9 mouse cellular contexts compared by ENCODE assay signal in the genomic region with DNA sequence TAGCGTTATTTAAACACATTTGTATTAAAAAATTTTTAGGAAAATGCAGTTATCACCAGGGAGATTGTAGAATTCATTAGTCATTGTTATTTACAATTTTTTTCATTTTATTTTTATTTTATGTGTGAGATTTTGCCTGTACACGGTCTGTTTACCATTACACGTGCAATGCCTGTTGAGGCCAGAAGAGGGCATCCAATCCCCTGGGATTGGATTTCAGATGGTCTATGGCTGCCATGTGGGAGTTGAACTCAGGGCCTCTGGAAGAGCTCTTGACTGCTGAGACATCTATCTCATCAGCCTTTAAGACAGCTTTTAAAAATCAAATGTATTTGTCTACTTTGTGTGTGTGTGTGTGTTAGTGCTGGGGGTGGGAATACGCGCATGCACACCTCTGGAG. TPM values are rescaled to one million over a fixed set of nuclear protein-coding genes. Genes with fewer than 3 reads are reported as not detected.
A peak's percentile ranks its signal among the peaks of the same experiment; 100 is the strongest.
DNase-seq lines count a peak whose midpoint lies in the region; ATAC-seq and TF ChIP-seq lines count a peak whose summit lies in the region.
"Had no signal": no experiment of that assay in that cellular context is flagged by ENCODE, and none has a peak within 500 bp of the region (broad histone marks: within the 10 kb centered on the region; RNA-seq: fewer than 3 reads in every experiment).

No protein-coding gene starts in this region.

- TF ChIP-seq RAD21 in MEL (IDR thresholded peaks at IDR 0.05; ENCODE audit: low read depth, low read length): peak; percentile 70

- no peak for TF ChIP-seq POLR2A in MEL (IDR thresholded peaks at IDR 0.05; ENCODE audit: control insufficient read depth in 1 of 2, insufficient read depth in 1 of 2, low read depth in 1 of 2, low read length in 2 of 2, poor library complexity in 1 of 2)

- no peak overlapping the region for H3K4me2 ChIP-seq in liver, embryonic 13.5 days
- H3K4me2 ChIP-seq: lung, embryonic 15.5 days had no signal

- H3K27ac ChIP-seq in MEL (ENCODE audit: control insufficient read depth, low read depth, low read length): no peak overlapping the region
- no peak overlapping the region for H3K27ac ChIP-seq in liver, embryonic 13.5 days
- H3K27ac ChIP-seq: lung, embryonic 15.5 days had no signal

- intact Hi-C loops in left cerebral cortex, postnatal 14 days (cut with DNase I): loop anchor here (10.0 kb wide), 1 partner anchor 668 kb away; no protein-coding TSS in a partner anchor

- TF ChIP-seq CTCF in MEL (IDR thresholded peaks at IDR 0.05 in 2 of 3, conservative IDR thresholded peaks at IDR 0.05 in 1 of 3; ENCODE audit: control insufficient read depth in 1 of 3, insufficient read depth in 1 of 3, low read depth in 2 of 3, low read length in 3 of 3, poor library complexity in 1 of 3, severe bottlenecking in 1 of 3): peak; percentile 63 to 71 (median 64)

- H3K79me2 ChIP-seq in MEL (ENCODE audit: control insufficient read depth, insufficient read depth, low read length, poor library complexity): no peaks in the 10 kb centered on the region; the same call in 1 of the 2 replicates

- H3K36me3 ChIP-seq in MEL (ENCODE audit: control insufficient read depth in 1 of 2, insufficient read depth in 2 of 2, low read length in 2 of 2): peaks cover 0 to 4% of the 10 kb centered on the region in 2 experiments; a peak in 2 of 4 replicates
- H3K36me3 ChIP-seq in liver, embryonic 13.5 days: peaks cover 9% of the 10 kb centered on the region

- ATAC-seq in liver, embryonic 13.5 days (ENCODE audit: low read depth): no peak

- H3K4me3 ChIP-seq in MEL (ENCODE audit: control insufficient read depth in 1 of 2, insufficient read depth in 1 of 2, low read depth in 2 of 2, low read length in 2 of 2): no peak overlapping the region
- H3K4me3 ChIP-seq in liver, embryonic 13.5 days (replicated peaks): no peak overlapping the region
- H3K4me3 ChIP-seq: lung, embryonic 15.5 days had no signal

- H3K9ac ChIP-seq in MEL (ENCODE audit: control insufficient read depth, low read depth, low read length, poor library complexity, severe bottlenecking): no peak overlapping the region
- no peak overlapping the region for H3K9ac ChIP-seq in liver, embryonic 13.5 days
- H3K9ac ChIP-seq: lung, embryonic 15.5 days had no signal

- DNase-seq in cerebellum, postnatal 14 days: peak; percentile 22 to 31
- DNase-seq in cerebellum, postnatal 4 days (ENCODE audit: low spot score in 2 of 2): no peak
- peak; percentile 52 for DNase-seq in left cerebral cortex, postnatal 14 days (ENCODE audit: low spot score in 2 of 2)
- DNase-seq in left cerebral cortex, adult 9 months (ENCODE audit: low spot score in 2 of 2): no peak
- peak; percentile 68 for DNase-seq in MEL (ENCODE audit: low read depth, low spot score)
- DNase-seq in liver, embryonic 13.5 days: peak; percentile 15
- no peak for DNase-seq in ovary, postnatal 10 days (ENCODE audit: low spot score)
- no peak for DNase-seq in ovary, postnatal 36 days (ENCODE audit: low spot score)

- no peak for TF ChIP-seq EP300 in MEL (IDR thresholded peaks at IDR 0.05; ENCODE audit: low read depth in 1 of 2, low read length in 2 of 2)

- H3K9me3 ChIP-seq in MEL (replicated peaks; ENCODE audit: insufficient read depth, low read length): no peaks in the 10 kb centered on the region
- H3K9me3 ChIP-seq in liver, embryonic 13.5 days (replicated peaks): no peaks in the 10 kb centered on the region
- H3K9me3 ChIP-seq: lung, embryonic 15.5 days had no signal

- no peaks in the 10 kb centered on the region for H3K27me3 ChIP-seq in MEL (ENCODE audit: control insufficient read depth in 1 of 2, insufficient read depth in 2 of 2, low read length in 2 of 2)
- H3K27me3 ChIP-seq in liver, embryonic 13.5 days: no peaks in the 10 kb centered on the region
- H3K27me3 ChIP-seq: lung, embryonic 15.5 days had no signal

- 50% methylated on average over 5 of the region's 5 CpGs for WGBS in liver, embryonic 13.5 days (ENCODE audit: insufficient replicate concordance)

- no peaks in the 10 kb centered on the region for H3K4me1 ChIP-seq in MEL (ENCODE audit: control insufficient read depth in 1 of 2, insufficient read depth in 2 of 2, low read length in 2 of 2)
- peaks cover 17% of the 10 kb centered on the region for H3K4me1 ChIP-seq in liver, embryonic 13.5 days (replicated peaks)

TF ChIP-seq in MEL, 35 proteins besides CTCF, POLR2A, EP300 and RAD21:
- TF ChIP-seq MXI1 (IDR thresholded peaks at IDR 0.05; ENCODE audit: low read depth, low read length) (0 out of 2 replicates have a peak, but pooled peaks have one; percentile 26), MYC (IDR thresholded peaks at IDR 0.05; ENCODE audit: low read depth, low read length) (peak; percentile 90), TCF12 (IDR thresholded peaks at IDR 0.05; ENCODE audit: low read depth, low read length) (no peak), USF2 (IDR thresholded peaks at IDR 0.05; ENCODE audit: borderline replicate concordance in 1 of 2, insufficient read depth in 1 of 2, low read depth in 1 of 2, low read length in 2 of 2) (no peak), JUND (IDR thresholded peaks at IDR 0.05; ENCODE audit: low read depth, low read length) (no peak), TBP (IDR thresholded peaks at IDR 0.05; ENCODE audit: low read depth, low read length) (no peak), E2F4 (IDR thresholded peaks at IDR 0.05; ENCODE audit: borderline replicate concordance, low read depth, low read length) (no peak), USF1 (IDR thresholded peaks at IDR 0.05; ENCODE audit: low read depth, low read length) (no peak), SMC3 (IDR thresholded peaks at IDR 0.05; ENCODE audit: low read depth, low read length) (peak; percentile 65), ZC3H11A (IDR thresholded peaks at IDR 0.05; ENCODE audit: low read depth, low read length) (peak; percentile 49), POLR2AphosphoS5 (IDR thresholded peaks at IDR 0.05; ENCODE audit: borderline replicate concordance, low read depth, low read length) (no peak), MAX (IDR thresholded peaks at IDR 0.05; ENCODE audit: low read length) (peak; percentile 70; the same call in 1 of the 2 replicates), MYB (IDR thresholded peaks at IDR 0.05; ENCODE audit: low read depth, low read length) (no peak)

RNA-seq across cellular contexts. Expression of a gene that starts 2.0 kb away (rescaled TPM):
- total RNA-seq in left cerebral cortex, postnatal 14 days (2021): 1 to 10 TPM; 6.1 to 7.9 TPM
- total RNA-seq in MEL (2012; rRNA removed): 39.4 and 44.8 TPM in 2 replicates
- 10 to 100 TPM in 1 of 2 experiments, not detected in 1; 56.9 TPM for polyA plus RNA-seq in MEL (2012; ENCODE audit: insufficient read depth in 1 of 2, insufficient read length in 2 of 2, low read depth in 1 of 2, low replicate concordance in 2 of 2, missing spikeins in 1 of 2)
- 53.1 and 60.9 TPM in 2 replicates for polyA plus RNA-seq in liver, embryonic 13.5 days (2015; fragmentation: Nextera tagmentation; extraction: Ambion mirVana)

RNA-seq across cellular contexts. Expression of a gene that starts 21.4 kb away (rescaled TPM):
- 100 to 1,000 TPM; 123 to 129 TPM for total RNA-seq in left cerebral cortex, postnatal 14 days (2021)
- total RNA-seq in MEL (2012; rRNA removed): 142 and 151 TPM in 2 replicates
- 100 to 1,000 TPM in 1 of 2 experiments, not detected in 1; 194 TPM for polyA plus RNA-seq in MEL (2012; ENCODE audit: insufficient read depth in 1 of 2, insufficient read length in 2 of 2, low read depth in 1 of 2, low replicate concordance in 2 of 2, missing spikeins in 1 of 2)
- 109 and 133 TPM in 2 replicates for polyA plus RNA-seq in liver, embryonic 13.5 days (2015; fragmentation: Nextera tagmentation; extraction: Ambion mirVana)

Comparison
In these comparisons a context has a peak if more than half of its experiments do, and no peak if none do; other contexts are left out.
1. DNase-seq: peak in cerebellum, postnatal 14 days (2 of 2), left cerebral cortex, postnatal 14 days (2 of 2), MEL (single experiment) and liver, embryonic 13.5 days (single experiment); none in cerebellum, postnatal 4 days (0 of 2), left cerebral cortex, adult 9 months (0 of 2), ovary, postnatal 10 days (single experiment) and ovary, postnatal 36 days (single experiment).